Mouse (Mus musculus) C2C12 (cell line): ENCODE measurements around the gene Capn11.
A peak's percentile ranks its signal among the peaks of the same experiment; 100 is the strongest.

Experiments
- CTCF ChIP-seq: IDR thresholded peaks from one replicate; pipeline ENCODE4 v1.5.1; 2011; ENCODE audit not compliant: control insufficient read depth, insufficient read depth, insufficient read length
- MAX ChIP-seq: IDR thresholded peaks from one replicate; pipeline ENCODE4 v1.6.1; 2011; ENCODE audit warnings: mild to moderate bottlenecking, control low read depth
- USF1 ChIP-seq: IDR thresholded peaks from one replicate; pipeline ENCODE4 v1.6.1; 2011; ENCODE audit warnings: low read depth, mild to moderate bottlenecking, control low read depth, moderate library complexity

GRCm38 (mm10) chr17:45663106-45663919 is 4.2 kb upstream of the Capn11 start:
- TF ChIP-seq USF1, result no peak
- peak; percentile 94 for TF ChIP-seq CTCF
- TF ChIP-seq MAX, result no peak
